Mouse (Mus musculus): ENCODE measurements around the gene Vwa5b2. TPM values are rescaled to one million over a fixed set of nuclear protein-coding genes. Genes with fewer than 3 reads are reported as not detected.
A peak's percentile ranks its signal among the peaks of the same experiment; 100 is the strongest.

Vwa5b2 gene
- polyA plus RNA-seq, 1 experiment from 2014 or later, result 5.5 TPM

DNA sequence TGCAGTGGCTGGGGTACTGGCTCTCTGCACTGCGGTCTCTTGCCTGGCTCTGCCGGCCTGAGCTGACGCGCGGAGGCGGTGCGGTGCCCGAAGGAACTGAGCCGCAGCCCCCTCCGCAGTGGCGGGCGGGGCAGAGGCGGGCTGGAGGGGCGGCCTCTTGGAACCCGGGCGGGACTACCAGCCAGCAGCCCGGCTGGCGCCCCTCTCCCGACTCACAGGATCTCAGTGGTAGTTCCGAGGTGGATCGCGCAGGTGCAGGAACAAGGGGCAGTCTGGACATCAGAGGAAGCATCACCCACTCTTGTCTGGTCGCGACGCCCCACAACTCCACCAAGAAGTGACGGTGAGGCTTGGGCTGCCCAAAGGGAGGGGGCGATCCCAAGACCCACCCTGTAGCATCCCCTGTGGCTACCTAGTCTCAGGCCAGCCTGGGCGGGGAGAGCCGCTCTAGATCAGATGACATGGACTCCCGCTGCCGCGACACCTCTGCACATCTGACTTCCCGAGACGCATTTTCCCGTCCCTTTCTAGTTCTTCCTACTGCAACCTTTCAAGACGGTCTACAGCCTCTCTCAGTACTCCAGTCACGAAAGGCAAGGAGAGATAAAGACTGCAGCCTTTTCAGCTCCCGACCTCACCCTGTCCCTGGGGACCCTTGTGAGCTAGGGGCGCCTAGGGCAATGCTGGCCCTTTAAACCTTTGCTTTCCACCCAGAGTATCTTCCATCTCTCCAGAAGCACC is 838 bp downstream of the Vwa5b2 start:
- H3K9ac ChIP-seq, result peak overlapping the region; percentile 36
- H3K4me3 ChIP-seq (replicated peaks), result peak overlapping the region; percentile 51
- peak; percentile 69 for ATAC-seq
- H3K27ac ChIP-seq, result no peak overlapping the region
- peak overlapping the region; percentile 97 for H3K4me2 ChIP-seq (replicated peaks)
- no peaks in the 10 kb centered on the region for H3K9me3 ChIP-seq
- peaks cover 40% of the 10 kb centered on the region for H3K27me3 ChIP-seq (replicated peaks)
- under 1% methylated on average over 36 of the region's 39 CpGs for WGBS
- H3K36me3 ChIP-seq, result no peaks in the 10 kb centered on the region
- H3K4me1 ChIP-seq (replicated peaks), result peaks cover 22% of the 10 kb centered on the region

DNA sequence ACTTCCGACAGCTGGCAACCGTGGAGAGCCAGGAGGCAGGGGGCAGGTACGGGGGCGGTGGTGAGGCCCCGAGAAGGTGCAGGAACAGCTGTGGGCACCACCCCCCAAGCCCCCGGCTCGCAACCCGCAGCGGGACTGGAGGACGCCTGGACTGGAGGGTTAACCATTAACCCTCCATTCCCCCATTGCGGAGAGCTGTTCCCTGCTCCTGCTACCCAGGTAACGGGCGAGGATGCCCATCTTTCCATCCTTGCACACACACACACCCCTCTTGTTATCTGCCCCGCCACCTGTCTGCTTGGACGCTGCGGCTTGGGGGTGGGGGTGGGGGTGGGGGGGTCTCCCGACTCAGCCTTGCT is 1.4 kb downstream of the Vwa5b2 start:
- peaks cover 40% of the 10 kb centered on the region for H3K27me3 ChIP-seq (replicated peaks)
- ATAC-seq, result peak; percentile 64

DNA sequence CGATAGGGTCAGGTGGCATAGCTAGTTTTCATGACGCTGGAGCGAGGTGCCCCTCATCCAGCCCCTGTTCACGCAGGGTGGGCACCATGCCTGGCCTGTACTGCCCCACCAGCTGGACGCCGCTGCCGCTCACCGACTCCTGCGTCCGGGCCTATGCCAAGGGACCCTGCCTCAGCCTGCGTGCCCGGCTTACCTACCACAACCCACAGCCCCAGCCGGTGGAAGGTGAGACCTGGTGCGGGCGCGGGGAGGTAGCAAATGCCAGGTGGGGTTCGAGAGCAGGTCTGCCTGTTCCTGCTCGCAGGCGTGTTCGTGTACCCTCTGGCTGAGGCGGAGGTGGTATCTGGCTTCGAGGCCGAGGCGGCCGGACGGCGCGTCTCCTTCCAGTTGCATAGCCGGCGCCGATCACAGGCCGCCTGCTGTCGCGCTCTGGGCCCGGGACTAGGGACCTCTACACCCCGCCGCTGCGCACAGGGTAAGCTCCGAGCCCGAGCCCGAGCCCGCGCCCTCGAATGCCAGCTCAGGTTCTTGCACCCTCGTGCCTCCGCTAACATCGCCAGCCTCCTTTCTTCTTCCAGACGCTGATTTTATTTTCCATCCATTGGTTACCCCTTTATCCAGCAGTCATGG is 1.9 kb downstream of the Vwa5b2 start:
- H3K27me3 ChIP-seq (replicated peaks), result peaks cover 40% of the 10 kb centered on the region
- peak overlapping the region; percentile 51 for H3K4me3 ChIP-seq (replicated peaks)
- H3K36me3 ChIP-seq, result no peaks in the 10 kb centered on the region
- 6% methylated on average over 48 of the region's 48 CpGs for WGBS
- 0 out of 2 replicates have a peak, but pooled peaks have one; percentile 15 for ATAC-seq
- peaks cover 22% of the 10 kb centered on the region for H3K4me1 ChIP-seq (replicated peaks)
- no peaks in the 10 kb centered on the region for H3K9me3 ChIP-seq
- no peak overlapping the region; the same call in 1 of the 2 replicates for H3K9ac ChIP-seq
- H3K27ac ChIP-seq, result no peak overlapping the region
- H3K4me2 ChIP-seq (replicated peaks), result peak overlapping the region; percentile 97

More for the DNA sequence above, 1.4 kb downstream of the Vwa5b2 start:
- Histone ChIP-seq H3K4me2 (replicated peaks) (peak overlapping the region; percentile 97), H3K9ac (peak overlapping the region; percentile 36; the same call in 1 of the 2 replicates), H3K9me3 (no peaks in the 10 kb centered on the region), H3K36me3 (no peaks in the 10 kb centered on the region), H3K4me3 (replicated peaks) (peak overlapping the region; percentile 51), H3K27ac (no peak overlapping the region), H3K4me1 (replicated peaks) (peaks cover 22% of the 10 kb centered on the region)
- WGBS, result 2% methylated on average over 17 of the region's 17 CpGs

DNA sequence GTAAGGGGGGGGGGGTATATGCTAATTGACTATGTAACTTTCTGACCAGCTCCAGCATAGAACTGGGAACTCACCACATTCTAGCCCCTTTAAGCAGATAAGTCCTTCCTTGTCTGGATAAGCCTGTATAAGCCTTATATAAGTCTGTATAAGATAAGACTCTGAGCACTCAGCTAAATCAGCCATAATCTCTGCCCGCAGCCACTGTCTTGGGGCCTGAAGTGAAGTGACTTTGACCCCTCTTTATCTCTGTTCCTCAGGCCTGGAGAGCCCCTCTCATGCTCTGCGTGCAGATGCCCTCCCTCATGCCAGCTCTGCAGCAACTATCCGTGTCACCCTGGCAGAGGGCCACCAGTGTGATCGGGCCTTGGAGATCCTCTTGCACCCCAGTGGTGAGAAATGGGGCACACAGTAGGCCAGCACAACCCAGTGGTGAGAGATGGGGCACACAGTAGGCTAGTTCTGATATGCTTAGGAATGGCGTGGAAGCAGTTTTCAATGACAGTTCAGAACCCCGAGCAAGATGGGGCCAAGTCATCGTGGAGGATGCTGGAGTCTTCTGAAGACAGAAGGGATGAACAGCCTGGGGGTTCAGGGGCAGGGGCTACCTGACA is 5.9 kb downstream of the Vwa5b2 start:
- Histone ChIP-seq H3K9ac (no peak overlapping the region), H3K36me3 (no peaks in the 10 kb centered on the region), H3K9me3 (no peaks in the 10 kb centered on the region), H3K4me3 (replicated peaks) (no peak overlapping the region), H3K27me3 (replicated peaks) (peaks cover 26% of the 10 kb centered on the region), H3K4me2 (replicated peaks) (no peak overlapping the region), H3K27ac (no peak overlapping the region), H3K4me1 (replicated peaks) (peaks cover 12% of the 10 kb centered on the region)
- 70% methylated on average over 7 of the region's 7 CpGs for WGBS
- ATAC-seq, result peak; percentile 48; the same call in 1 of the 2 replicates

DNA sequence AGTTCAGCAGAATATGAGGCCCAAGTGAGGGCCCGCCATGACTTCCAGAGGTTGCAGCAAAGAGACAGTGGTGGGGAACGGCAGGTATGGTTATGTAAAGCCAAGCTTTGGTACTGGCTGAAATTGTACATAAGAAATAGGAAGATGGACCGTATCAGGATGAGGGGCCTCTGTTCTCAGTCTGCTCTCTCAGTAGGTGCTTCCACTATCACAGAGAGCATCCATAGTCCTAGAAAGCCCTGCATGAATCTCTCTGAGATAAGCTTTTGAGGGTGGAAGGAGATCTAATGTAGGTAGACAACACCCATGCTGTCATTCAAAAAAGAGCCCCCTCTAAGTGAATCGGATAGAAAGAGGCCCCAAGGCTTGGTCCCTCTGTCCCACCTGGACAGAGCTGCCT is 6.5 kb downstream of the Vwa5b2 start:
- peaks cover 21% of the 10 kb centered on the region for H3K27me3 ChIP-seq (replicated peaks)
- 89% methylated on average over 4 of the region's 4 CpGs for WGBS
- no peaks in the 10 kb centered on the region for H3K9me3 ChIP-seq
- H3K4me3 ChIP-seq (replicated peaks), result no peak overlapping the region
- H3K9ac ChIP-seq, result no peak overlapping the region
- ATAC-seq, result no peak
- H3K27ac ChIP-seq, result no peak overlapping the region
- H3K36me3 ChIP-seq, result no peaks in the 10 kb centered on the region
- peaks cover 7% of the 10 kb centered on the region for H3K4me1 ChIP-seq (replicated peaks)
- H3K4me2 ChIP-seq (replicated peaks), result no peak overlapping the region

DNA sequence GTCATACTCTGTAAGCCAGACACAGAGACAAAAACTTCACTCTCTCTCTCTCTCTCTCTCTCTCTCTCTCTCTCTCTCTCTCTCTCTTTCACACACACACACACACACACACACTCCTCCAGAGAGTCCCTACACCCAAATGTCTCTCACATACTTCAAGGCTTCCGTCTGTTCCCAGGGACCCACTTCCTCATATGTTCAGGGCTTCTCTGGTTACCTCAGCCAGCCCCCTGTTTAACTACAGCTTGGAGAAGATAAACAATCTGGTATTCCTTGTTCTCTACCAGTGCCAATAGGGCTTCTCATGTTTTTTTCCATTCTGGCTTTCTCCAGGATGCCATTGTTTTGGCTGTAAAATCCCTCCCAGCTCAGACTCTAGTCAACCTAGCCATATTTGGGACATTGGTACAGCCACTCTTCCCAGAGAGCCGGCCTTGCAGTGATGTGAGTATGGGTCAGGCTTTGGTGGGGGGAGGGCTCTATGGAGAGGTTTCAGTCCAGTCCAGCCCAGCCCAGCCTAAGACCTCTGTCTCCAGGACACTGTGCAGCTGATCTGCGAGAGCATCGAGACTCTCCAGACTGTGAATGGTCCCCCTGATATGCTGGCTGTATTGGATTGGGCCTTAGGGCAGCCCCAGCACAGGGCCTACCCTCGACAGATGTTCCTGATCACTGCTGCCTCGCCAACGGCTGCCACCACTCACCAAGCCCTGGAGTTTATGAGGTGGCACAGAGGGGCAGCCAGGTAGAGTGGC is 7.6 kb downstream of the Vwa5b2 start:
- Histone ChIP-seq H3K9me3 (no peaks in the 10 kb centered on the region), H3K9ac (no peak overlapping the region), H3K4me2 (replicated peaks) (no peak overlapping the region), H3K36me3 (no peaks in the 10 kb centered on the region), H3K27ac (no peak overlapping the region), H3K27me3 (replicated peaks) (peaks cover 9% of the 10 kb centered on the region), H3K4me1 (replicated peaks) (no peaks in the 10 kb centered on the region), H3K4me3 (replicated peaks) (no peak overlapping the region)
- no peak for ATAC-seq
- WGBS, result 54% methylated on average over 7 of the region's 7 CpGs

DNA sequence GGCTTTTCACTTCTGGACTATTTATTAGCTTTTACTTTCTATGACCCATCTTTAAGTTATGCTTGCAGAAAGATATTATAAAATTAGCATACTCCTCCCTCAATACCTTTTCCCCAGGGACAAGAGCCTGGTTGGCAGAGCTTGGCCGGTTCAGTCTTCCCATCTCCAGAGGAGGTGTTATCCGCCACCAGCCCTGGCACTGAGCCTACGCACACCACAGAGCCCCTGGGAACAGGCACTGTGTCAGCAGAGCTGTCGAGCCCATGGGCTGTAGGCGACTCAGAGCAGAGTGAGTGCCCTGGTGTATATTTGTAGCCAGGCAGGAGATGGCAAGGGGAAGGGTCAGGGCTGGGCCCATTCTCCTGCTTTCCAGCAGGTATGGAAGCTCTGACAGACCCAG is 11.2 kb downstream of the Vwa5b2 start:
- peaks cover 7% of the 10 kb centered on the region; the same call in 1 of the 2 replicates for H3K36me3 ChIP-seq
- no peak overlapping the region for H3K9ac ChIP-seq
- H3K4me1 ChIP-seq (replicated peaks), result no peaks in the 10 kb centered on the region
- H3K4me3 ChIP-seq (replicated peaks), result no peak overlapping the region
- 82% methylated on average over 5 of the region's 5 CpGs for WGBS
- H3K4me2 ChIP-seq (replicated peaks), result no peak overlapping the region
- no peak for ATAC-seq
- no peaks in the 10 kb centered on the region for H3K9me3 ChIP-seq
- H3K27ac ChIP-seq, result no peak overlapping the region
- no peaks in the 10 kb centered on the region for H3K27me3 ChIP-seq (replicated peaks)

DNA sequence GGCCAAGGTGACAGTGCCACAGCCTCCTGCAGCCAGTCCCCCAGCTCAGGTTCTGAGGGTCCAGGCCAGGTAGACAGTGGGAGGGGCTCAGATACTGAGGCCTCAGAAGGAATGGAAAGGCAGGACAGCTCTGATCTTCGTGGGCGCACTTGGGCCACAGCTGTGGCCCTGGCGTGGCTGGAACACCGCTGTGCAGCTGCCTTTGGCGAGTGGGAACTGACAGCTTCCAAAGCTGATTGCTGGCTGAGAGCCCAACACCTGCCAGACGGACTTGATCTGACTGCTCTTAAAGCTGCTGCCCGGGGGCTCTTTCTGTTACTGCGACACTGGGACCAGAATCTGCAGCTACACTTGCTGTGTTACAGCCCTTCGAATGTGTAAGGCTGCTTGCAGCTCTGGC is 15.4 kb downstream of the Vwa5b2 start:
- H3K27me3 ChIP-seq (replicated peaks), result no peaks in the 10 kb centered on the region
- H3K27ac ChIP-seq, result no peak overlapping the region
- H3K4me3 ChIP-seq (replicated peaks), result no peak overlapping the region
- 0 out of 2 replicates have a peak, but pooled peaks cover 3% of the 10 kb centered on the region for H3K4me1 ChIP-seq (replicated peaks)
- no peaks in the 10 kb centered on the region for H3K9me3 ChIP-seq
- peaks cover 21% of the 10 kb centered on the region; the same call in 1 of the 2 replicates for H3K36me3 ChIP-seq
- H3K4me2 ChIP-seq (replicated peaks), result no peak overlapping the region
- WGBS, result 80% methylated on average over 9 of the region's 9 CpGs
- ATAC-seq, result peak; percentile 16; the same call in 1 of the 2 replicates
- no peak overlapping the region for H3K9ac ChIP-seq

DNA sequence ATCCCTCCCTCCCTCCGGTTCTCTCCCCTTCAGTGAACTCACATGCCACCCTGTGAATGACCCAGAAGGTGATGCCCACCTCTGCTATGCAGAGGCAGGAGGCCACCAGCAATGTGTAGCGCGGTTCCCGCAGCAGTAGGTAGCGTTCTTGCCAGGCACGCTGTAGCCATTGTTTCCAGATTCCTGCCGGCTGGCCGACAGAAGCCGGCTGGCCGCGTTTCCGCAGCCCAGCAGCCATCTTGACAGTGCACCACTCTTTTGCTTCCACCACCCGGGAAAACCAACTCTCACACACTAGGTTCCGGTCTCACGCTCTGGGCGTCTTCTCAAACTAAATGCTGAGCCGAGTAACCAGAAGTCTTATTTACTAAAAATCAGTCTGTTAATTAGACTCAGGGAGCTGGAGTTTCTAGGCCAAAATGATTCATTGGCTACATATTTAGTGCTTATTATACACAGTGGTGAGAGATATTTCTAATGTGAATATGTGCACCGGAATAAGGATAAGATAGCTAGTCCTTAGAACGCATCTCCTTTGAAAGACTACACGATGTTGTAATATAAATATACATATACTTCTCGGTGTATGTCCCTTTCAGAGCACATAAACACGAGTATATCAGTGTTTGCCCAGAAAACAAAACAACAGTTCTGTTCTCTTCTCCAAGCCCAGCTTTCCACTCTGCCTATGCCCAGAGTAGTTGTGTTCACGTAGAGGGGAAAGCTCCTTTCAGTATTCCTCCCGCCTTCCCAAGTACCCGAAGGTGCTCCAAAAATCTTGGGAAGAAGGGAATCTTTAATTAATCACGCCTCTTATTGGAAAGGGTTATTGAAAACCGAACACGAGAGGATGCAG is 21.5 kb downstream of the Vwa5b2 start:
- Histone ChIP-seq H3K4me1 (replicated peaks) (peaks cover 7% of the 10 kb centered on the region; the same call in 1 of the 2 replicates), H3K4me2 (replicated peaks) (peak overlapping the region; percentile 80), H3K27ac (peak overlapping the region; percentile 75), H3K36me3 (peaks cover 15% of the 10 kb centered on the region; the same call in 1 of the 2 replicates), H3K9ac (peak overlapping the region; percentile 62), H3K9me3 (no peaks in the 10 kb centered on the region), H3K4me3 (replicated peaks) (peak overlapping the region; percentile 62), H3K27me3 (replicated peaks) (no peaks in the 10 kb centered on the region)
- ATAC-seq, result peak; percentile 72
- WGBS, result under 1% methylated on average over 28 of the region's 28 CpGs

DNA sequence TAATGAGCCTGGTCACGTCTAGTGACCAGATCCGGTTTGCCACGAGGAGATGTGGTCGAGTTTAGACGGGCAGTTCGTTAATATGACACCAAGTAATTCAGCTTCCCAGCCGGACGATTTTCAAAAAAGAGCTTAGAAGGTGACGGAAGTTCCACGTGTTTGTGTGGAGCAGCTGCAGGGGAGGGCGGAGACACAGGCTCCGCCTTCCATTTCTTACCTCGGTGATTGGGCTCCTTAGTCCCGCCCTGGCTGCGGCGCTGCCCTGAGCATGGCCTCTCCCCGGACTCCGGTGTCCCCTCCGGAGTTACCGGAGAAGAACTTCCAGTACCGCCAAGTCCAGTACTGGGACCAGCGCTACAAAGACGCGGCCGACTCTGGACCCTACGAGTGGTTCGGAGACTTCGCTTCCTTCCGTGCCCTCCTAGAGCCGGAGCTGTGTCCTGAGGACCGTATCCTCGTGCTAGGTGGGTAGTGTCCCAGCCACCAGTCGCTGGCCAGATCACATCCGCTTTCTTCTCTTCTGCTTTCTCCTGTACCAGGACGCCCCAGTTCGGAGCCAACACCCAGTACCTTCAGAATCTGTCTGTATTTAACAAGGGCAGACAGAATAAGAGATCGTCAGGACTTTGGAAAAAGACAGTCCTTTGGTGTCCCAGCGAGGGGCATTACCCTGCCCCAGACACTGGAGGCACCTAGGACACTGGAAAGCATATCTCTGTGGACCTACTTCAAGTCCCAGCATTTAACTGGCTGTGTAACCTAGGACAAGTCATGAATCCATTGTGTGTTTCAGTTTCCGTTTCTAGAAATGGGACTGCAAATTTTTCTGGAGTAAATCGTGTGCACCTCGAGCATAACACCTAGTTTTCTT is 22.3 kb downstream of the Vwa5b2 start, which contains the start of the genes Eef1akmt4, Gm49333 and Alg3:
Gene Eef1akmt4, plus strand, starts transcription at position 237 of the 871 bp plus-strand sequence.
Gene Gm49333, plus strand, starts transcription at position 254 of the 871 bp plus-strand sequence.
Gene Alg3, minus strand, starts transcription at position 379 of the 871 bp plus-strand sequence.
- Histone ChIP-seq H3K27ac (peak within 1 kb of the TSS; percentile 75), H3K36me3 (peaks cover 7% of the 10 kb centered on the region; the same call in 1 of the 2 replicates), H3K27me3 (replicated peaks) (no peaks in the 10 kb centered on the region), H3K4me3 (replicated peaks) (peak within 1 kb of the TSS; percentile 62), H3K4me2 (replicated peaks) (peak within 1 kb of the TSS; percentile 80), H3K9me3 (no peaks in the 10 kb centered on the region), H3K9ac (peak within 1 kb of the TSS; percentile 62), H3K4me1 (replicated peaks) (peaks cover 7% of the 10 kb centered on the region; the same call in 1 of the 2 replicates)
- ATAC-seq, result peak; percentile 99
- 2% methylated on average over 41 of the region's 41 CpGs for WGBS

Measured in intestine, embryonic 15.5 days (tissue).